Comparison of ENCODE assay signal across 8 mouse cellular contexts in the genomic region with DNA sequence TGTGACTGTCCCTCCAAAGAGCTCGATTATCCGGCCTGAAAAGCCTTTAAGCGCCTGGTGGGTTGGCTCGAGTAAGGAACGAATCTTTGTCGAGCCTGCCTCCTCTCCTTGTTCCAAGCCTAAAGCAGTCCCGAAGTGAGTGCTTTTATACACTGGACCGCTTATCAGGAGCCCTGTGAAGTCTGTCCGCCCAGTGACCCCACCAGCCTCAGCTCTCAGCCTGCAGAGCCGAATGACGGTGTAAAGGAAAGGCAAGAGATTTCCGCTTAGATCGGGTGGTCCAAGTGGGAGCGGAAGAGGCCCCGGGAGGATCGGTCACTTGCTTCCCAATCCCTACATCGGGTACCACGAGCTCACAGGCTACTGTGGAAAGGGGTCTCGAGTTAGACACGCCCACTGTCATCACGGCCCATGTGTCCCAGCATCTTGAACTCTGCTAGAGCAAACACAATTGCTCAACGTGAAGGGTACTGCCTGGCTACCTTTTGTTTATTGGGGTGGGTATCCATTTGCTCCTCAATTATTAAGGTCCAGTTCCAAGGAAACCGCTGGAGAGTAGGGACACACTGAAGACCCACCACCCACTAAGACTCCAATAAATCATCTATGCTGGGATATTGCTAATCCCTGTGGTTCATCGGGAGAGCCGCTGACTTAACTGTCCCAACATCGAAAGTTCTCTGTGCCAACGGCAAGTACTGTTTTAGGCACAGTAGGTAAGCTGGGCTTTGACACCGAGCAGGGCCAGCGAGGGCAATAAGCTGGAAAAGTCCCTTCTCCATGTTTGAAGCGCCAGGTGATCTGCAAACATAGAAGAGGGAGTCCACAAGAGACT. TPM values are rescaled to one million over a fixed set of nuclear protein-coding genes. Genes with fewer than 3 reads are reported as not detected.
DNase-seq lines count a peak whose midpoint lies in the region; ATAC-seq and TF ChIP-seq lines count a peak whose summit lies in the region.

No protein-coding gene starts in this region.

- DNase-seq in urinary bladder, postnatal 14 days (ENCODE audit: low spot score), result peak; percentile 43
- no peak for DNase-seq in urinary bladder, postnatal 36 days (ENCODE audit: low spot score in 2 of 2)
- peak; percentile 58 for DNase-seq in forebrain, embryonic 10.5 days (ENCODE audit: extremely low spot score, low spot score)
- no peak for DNase-seq in liver, postnatal 0 days
- DNase-seq in right cerebral cortex, postnatal 10 days (ENCODE audit: low spot score in 2 of 2), result no peak

- peak overlapping the region; percentile 80 for H3K4me2 ChIP-seq in intestine, embryonic 15.5 days (replicated peaks)
- H3K4me2 ChIP-seq in liver, postnatal 0 days (ENCODE audit: low read depth, low read length), result peak overlapping the region; percentile 91
- H3K4me2 ChIP-seq in stomach, embryonic 14.5 days (replicated peaks; ENCODE audit: low read depth, low read length), result peak overlapping the region; percentile 93

- ATAC-seq in intestine, embryonic 15.5 days, result no peak
- ATAC-seq in liver, postnatal 0 days, result no peak
- no peak for ATAC-seq in stomach, embryonic 14.5 days (ENCODE audit: insufficient number of reproducible peaks, insufficient read depth, low FRiP score, low read depth)
- ATAC-seq in frontal cortex, adult (ENCODE audit: low TSS enrichment), result no peak

- no peaks in the 10 kb centered on the region for H3K9me3 ChIP-seq in forebrain, embryonic 10.5 days
- H3K9me3 ChIP-seq in intestine, embryonic 15.5 days, result no peaks in the 10 kb centered on the region
- H3K9me3 ChIP-seq in liver, postnatal 0 days (ENCODE audit: low read length), result no peaks in the 10 kb centered on the region
- no peaks in the 10 kb centered on the region for H3K9me3 ChIP-seq in stomach, embryonic 14.5 days (ENCODE audit: control insufficient read depth, low read depth, low read length)

- no peak for TF ChIP-seq EP300 in liver, postnatal 0 days (IDR thresholded peaks at IDR 0.05; ENCODE audit: low read depth)

- WGBS in forebrain, embryonic 10.5 days, result 19% methylated on average over 30 of the region's 30 CpGs
- WGBS in intestine, embryonic 15.5 days, result 14% methylated on average over 30 of the region's 30 CpGs
- 16% methylated on average over 30 of the region's 30 CpGs for WGBS in liver, postnatal 0 days (ENCODE audit: insufficient replicate concordance)
- 12% methylated on average over 30 of the region's 30 CpGs for WGBS in stomach, embryonic 14.5 days

- TF ChIP-seq CTCF in liver, postnatal 0 days (IDR thresholded peaks at IDR 0.05; ENCODE audit: low read depth), result no peak

- peak overlapping the region; percentile 91 for H3K4me3 ChIP-seq in forebrain, embryonic 10.5 days
- peak overlapping the region; percentile 87 for H3K4me3 ChIP-seq in intestine, embryonic 15.5 days (replicated peaks)
- H3K4me3 ChIP-seq in liver, postnatal 0 days (ENCODE audit: low read depth, low read length), result peak overlapping the region; percentile 62
- peak overlapping the region; percentile 89 for H3K4me3 ChIP-seq in stomach, embryonic 14.5 days (ENCODE audit: low read depth, low read length)

- H3K9ac ChIP-seq in intestine, embryonic 15.5 days, result peak overlapping the region; percentile 91
- peak overlapping the region; percentile 32 for H3K9ac ChIP-seq in liver, postnatal 0 days (replicated peaks)
- H3K9ac ChIP-seq in stomach, embryonic 14.5 days (replicated peaks; ENCODE audit: low read depth, low read length), result peak overlapping the region; percentile 96

- H3K27me3 ChIP-seq in forebrain, embryonic 10.5 days (ENCODE audit: poor library complexity, severe bottlenecking), result no peaks in the 10 kb centered on the region
- H3K27me3 ChIP-seq in intestine, embryonic 15.5 days (replicated peaks), result no peaks in the 10 kb centered on the region
- H3K27me3 ChIP-seq in liver, postnatal 0 days (ENCODE audit: insufficient read depth, low read length), result peaks cover 38% of the 10 kb centered on the region
- H3K27me3 ChIP-seq in stomach, embryonic 14.5 days (ENCODE audit: control insufficient read depth, insufficient read depth, low read length), result no peaks in the 10 kb centered on the region

- peaks cover 13% of the 10 kb centered on the region for H3K36me3 ChIP-seq in forebrain, embryonic 10.5 days (replicated peaks)
- peaks cover 4% of the 10 kb centered on the region; the same call in 1 of the 2 replicates for H3K36me3 ChIP-seq in intestine, embryonic 15.5 days
- peaks cover 7% of the 10 kb centered on the region; the same call in 1 of the 2 replicates for H3K36me3 ChIP-seq in liver, postnatal 0 days (replicated peaks; ENCODE audit: insufficient read depth, low read length)
- peaks cover under 1% of the 10 kb centered on the region; the same call in 1 of the 2 replicates for H3K36me3 ChIP-seq in stomach, embryonic 14.5 days (ENCODE audit: control insufficient read depth, insufficient read depth, low read length)

- H3K27ac ChIP-seq in forebrain, embryonic 10.5 days, result peak overlapping the region; percentile 100
- H3K27ac ChIP-seq in intestine, embryonic 15.5 days, result peak overlapping the region; percentile 99
- peak overlapping the region; percentile 49; the same call in 1 of the 2 replicates for H3K27ac ChIP-seq in liver, postnatal 0 days (ENCODE audit: low read depth)
- peak overlapping the region; percentile 99 for H3K27ac ChIP-seq in stomach, embryonic 14.5 days (ENCODE audit: low read length)

- peaks cover 63% of the 10 kb centered on the region for H3K4me1 ChIP-seq in forebrain, embryonic 10.5 days
- peaks cover 42% of the 10 kb centered on the region for H3K4me1 ChIP-seq in intestine, embryonic 15.5 days (replicated peaks)
- H3K4me1 ChIP-seq in liver, postnatal 0 days (ENCODE audit: insufficient read depth), result peaks cover 40% of the 10 kb centered on the region
- H3K4me1 ChIP-seq in stomach, embryonic 14.5 days (ENCODE audit: control insufficient read depth, insufficient read depth, low read length), result peaks cover 36% of the 10 kb centered on the region

RNA-seq across cellular contexts. Expression of gene Pcgf2, which starts 0.7 kb away (rescaled TPM):
- 18.4 and 20.9 TPM in 2 replicates for polyA plus RNA-seq in forebrain, embryonic 10.5 days (2016; fragmentation: Nextera tagmentation; extraction: Ambion mirVana)
- polyA plus RNA-seq in intestine, embryonic 15.5 days (2015; fragmentation: Nextera tagmentation; extraction: Ambion mirVana), result 12.7 and 12.8 TPM in 2 replicates
- 1.9 TPM in 2 replicates for polyA plus RNA-seq in liver, postnatal 0 days (2015; fragmentation: Nextera tagmentation; extraction: Ambion mirVana)
- polyA plus RNA-seq in stomach, embryonic 14.5 days (2014; fragmentation: Nextera tagmentation; extraction: Ambion mirVana), result 18.2 and 20.6 TPM in 2 replicates

RNA-seq across cellular contexts. Expression of gene Psmb3, which starts 2.2 kb away (rescaled TPM):
- 627 and 634 TPM in 2 replicates for polyA plus RNA-seq in forebrain, embryonic 10.5 days (2016; fragmentation: Nextera tagmentation; extraction: Ambion mirVana)
- polyA plus RNA-seq in intestine, embryonic 15.5 days (2015; fragmentation: Nextera tagmentation; extraction: Ambion mirVana), result 426 and 480 TPM in 2 replicates
- 244 and 267 TPM in 2 replicates for polyA plus RNA-seq in liver, postnatal 0 days (2015; fragmentation: Nextera tagmentation; extraction: Ambion mirVana)
- 429 and 454 TPM in 2 replicates for polyA plus RNA-seq in stomach, embryonic 14.5 days (2014; fragmentation: Nextera tagmentation; extraction: Ambion mirVana)

RNA-seq across cellular contexts. Expression of gene Cisd3, which starts 15.3 kb away (rescaled TPM):
- 17.0 and 21.7 TPM in 2 replicates for polyA plus RNA-seq in forebrain, embryonic 10.5 days (2016; fragmentation: Nextera tagmentation; extraction: Ambion mirVana)
- 79.9 and 93.0 TPM in 2 replicates for polyA plus RNA-seq in intestine, embryonic 15.5 days (2015; fragmentation: Nextera tagmentation; extraction: Ambion mirVana)
- 54.6 and 63.7 TPM in 2 replicates for polyA plus RNA-seq in liver, postnatal 0 days (2015; fragmentation: Nextera tagmentation; extraction: Ambion mirVana)
- polyA plus RNA-seq in stomach, embryonic 14.5 days (2014; fragmentation: Nextera tagmentation; extraction: Ambion mirVana), result 20.8 and 21.9 TPM in 2 replicates

RNA-seq across cellular contexts. Expression of gene Mllt6, which starts 37.7 kb away (rescaled TPM):
- polyA plus RNA-seq in forebrain, embryonic 10.5 days (2016; fragmentation: Nextera tagmentation; extraction: Ambion mirVana), result 1.5 and 2.5 TPM in 2 replicates
- 1.9 and 2.4 TPM in 2 replicates for polyA plus RNA-seq in intestine, embryonic 15.5 days (2015; fragmentation: Nextera tagmentation; extraction: Ambion mirVana)
- 0.32 and 0.38 TPM in 2 replicates for polyA plus RNA-seq in liver, postnatal 0 days (2015; fragmentation: Nextera tagmentation; extraction: Ambion mirVana)
- polyA plus RNA-seq in stomach, embryonic 14.5 days (2014; fragmentation: Nextera tagmentation; extraction: Ambion mirVana), result 4.3 and 4.5 TPM in 2 replicates

RNA-seq across cellular contexts. Expression of gene Pip4k2b, which starts 43.5 kb away (rescaled TPM):
- polyA plus RNA-seq in forebrain, embryonic 10.5 days (2016; fragmentation: Nextera tagmentation; extraction: Ambion mirVana), result 1.3 and 2.1 TPM in 2 replicates
- polyA plus RNA-seq in intestine, embryonic 15.5 days (2015; fragmentation: Nextera tagmentation; extraction: Ambion mirVana), result 1.0 and 1.2 TPM in 2 replicates
- polyA plus RNA-seq in liver, postnatal 0 days (2015; fragmentation: Nextera tagmentation; extraction: Ambion mirVana), result 0.53 and 0.59 TPM in 2 replicates
- 1.9 and 2.5 TPM in 2 replicates for polyA plus RNA-seq in stomach, embryonic 14.5 days (2014; fragmentation: Nextera tagmentation; extraction: Ambion mirVana)

Comparison
In these comparisons a context has a peak if more than half of its experiments do, and no peak if none do; other contexts are left out.
1. DNase-seq: peak in urinary bladder, postnatal 14 days (single experiment) and forebrain, embryonic 10.5 days (single experiment); none in urinary bladder, postnatal 36 days (0 of 2), liver, postnatal 0 days (single experiment) and right cerebral cortex, postnatal 10 days (0 of 2).
2. H3K27ac ChIP-seq: peak in every context shown above with its lines; median percentile 100 in forebrain, embryonic 10.5 days; 99 in intestine, embryonic 15.5 days; 99 in stomach, embryonic 14.5 days; 49 in liver, postnatal 0 days.
3. H3K9ac ChIP-seq: peak in every context shown above with its lines; median percentile 96 in stomach, embryonic 14.5 days; 91 in intestine, embryonic 15.5 days; 32 in liver, postnatal 0 days.
4. Peak in every context shown above with its lines, with median percentiles within 50 percentile points of each other: H3K4me3 ChIP-seq and H3K4me2 ChIP-seq.